Mouse (Mus musculus): ENCODE measurements at regions not wholly inside any gene's neighbourhood (a gene's known extent, or its start where the extent isn't known, plus 50 kb on each side); places are given as distances from the start of the nearest gene placed in this dataset.

- TF ChIP-seq CTCF (IDR thresholded peaks at IDR 0.05; ENCODE audit: low read depth, low read length): no peak
- no peak for TF ChIP-seq GATA1 (IDR thresholded peaks at IDR 0.05; ENCODE audit: borderline replicate concordance, low read length)
- no peak for TF ChIP-seq TAL1 (conservative IDR thresholded peaks at IDR 0.05; ENCODE audit: low read depth, low read length)
- TF ChIP-seq POLR2AphosphoS5 (IDR thresholded peaks at IDR 0.05; ENCODE audit: insufficient replicate concordance, low read depth, low read length): no peak
- no peak for TF ChIP-seq GATA2 (IDR thresholded peaks at IDR 0.05; ENCODE audit: borderline replicate concordance, low read depth, low read length)
Measured at GRCm38 (mm10) chr10:68842023-68842735, 118.7 kb downstream of the Tmem26 start.

Data from G1E (cell line).